Mouse (Mus musculus) urinary bladder, postnatal 36 days (tissue): ENCODE data around the gene Itpkb.

Experiments used
- DNase-seq, 2 experiments: peaks; one replicate each; pipeline ENCODE4 v3.0.0; 2022; ENCODE audit warnings: low spot score in 2 of 2, mixed read lengths in 1 of 2

The Itpkb gene

GRCm38 (mm10) chr1:180397734-180398133, 67.4 kb downstream of the Itpkb start:
- no peak for DNase-seq

- no peak for DNase-seq
These were observed 68.2 kb downstream of the Itpkb start for GRCm38 (mm10) chr1:180398446-180398845.

DNA sequence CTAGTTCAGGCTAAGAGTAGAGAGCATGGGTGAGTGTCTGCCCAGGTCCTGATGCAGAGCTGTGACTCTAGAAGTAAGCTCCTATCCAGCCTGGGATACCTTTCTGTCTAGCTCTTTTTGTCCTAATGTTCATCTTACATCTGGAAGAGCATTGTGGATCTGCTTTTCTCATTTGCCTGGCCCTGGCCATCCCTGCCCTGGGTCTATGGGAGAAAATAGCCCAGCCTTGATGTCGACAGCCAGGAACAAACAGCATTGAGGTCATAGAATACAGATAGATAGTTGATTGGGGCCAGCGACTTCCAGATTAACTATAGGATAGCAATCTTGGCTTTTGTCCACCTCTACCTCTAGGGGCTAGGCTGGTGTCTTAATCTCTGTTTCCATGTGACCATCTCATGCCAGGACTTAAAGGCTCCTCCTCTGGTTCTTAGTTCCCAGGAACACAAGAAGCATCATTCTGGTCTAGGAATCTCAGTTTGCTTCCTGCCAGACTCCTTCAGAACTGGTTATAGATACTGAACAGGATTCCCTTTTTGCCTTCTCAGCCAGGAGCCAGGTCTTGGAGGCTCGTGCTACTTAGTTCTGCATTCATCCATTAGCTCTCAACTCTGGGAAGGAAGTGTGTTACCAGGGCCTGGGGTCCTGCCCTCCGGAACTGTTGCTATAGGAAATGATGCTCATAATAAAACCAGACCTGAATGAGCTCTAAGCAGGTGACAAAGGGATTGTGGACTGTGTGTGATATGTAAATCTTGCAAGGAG, 70.6 kb downstream of the Itpkb start:
- no peak for DNase-seq

DNA sequence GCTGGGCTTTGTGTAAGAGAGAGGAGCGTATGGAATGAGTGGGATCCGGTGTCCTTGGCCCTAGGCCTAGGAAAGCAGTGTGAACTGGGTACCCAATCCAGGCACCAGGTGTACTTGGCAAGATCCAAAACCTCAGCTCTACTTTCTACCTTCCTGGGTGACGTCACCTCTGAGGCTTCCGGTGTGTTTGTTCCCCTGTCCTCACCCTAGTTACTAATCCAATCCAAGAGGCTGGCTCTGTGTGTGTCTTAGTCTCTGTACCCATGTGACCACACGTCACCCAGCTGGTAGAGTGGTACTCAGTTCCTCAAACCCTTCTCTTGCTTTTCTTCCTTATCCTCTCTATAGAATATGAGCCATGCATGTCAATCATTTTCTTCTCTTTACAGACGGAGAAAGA, 71.4 kb downstream of the Itpkb start:
- DNase-seq: no peak

DNA sequence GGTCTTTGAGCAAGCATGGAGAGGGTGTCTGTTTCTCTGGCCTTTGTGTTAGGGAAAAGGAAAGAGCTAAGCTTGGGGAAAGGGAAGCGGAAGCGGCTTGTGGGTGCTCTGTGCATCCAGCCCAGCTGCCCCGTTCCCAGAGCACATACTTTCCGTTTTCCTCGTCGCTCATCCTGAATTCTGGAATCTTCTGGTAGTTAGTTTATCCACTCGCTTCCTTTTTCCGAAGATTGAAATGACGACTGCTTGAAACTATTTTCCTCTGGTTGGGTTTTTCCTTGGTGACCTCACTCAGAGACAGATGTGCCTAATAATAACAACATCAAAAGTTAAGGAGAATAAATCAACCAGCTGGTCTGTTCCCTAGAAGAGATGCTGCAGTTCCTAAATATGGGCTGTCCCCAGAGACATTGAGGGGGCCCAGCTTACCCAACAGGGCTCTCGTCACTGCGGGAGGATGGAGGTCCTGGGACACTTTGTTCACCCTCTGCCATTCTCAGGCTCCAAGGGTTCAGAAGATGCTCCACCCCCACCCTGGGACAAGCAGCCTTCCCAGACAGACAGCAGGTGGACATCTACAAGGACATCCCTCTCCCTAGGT, 72.3 kb downstream of the Itpkb start:
- DNase-seq: no peak

DNA sequence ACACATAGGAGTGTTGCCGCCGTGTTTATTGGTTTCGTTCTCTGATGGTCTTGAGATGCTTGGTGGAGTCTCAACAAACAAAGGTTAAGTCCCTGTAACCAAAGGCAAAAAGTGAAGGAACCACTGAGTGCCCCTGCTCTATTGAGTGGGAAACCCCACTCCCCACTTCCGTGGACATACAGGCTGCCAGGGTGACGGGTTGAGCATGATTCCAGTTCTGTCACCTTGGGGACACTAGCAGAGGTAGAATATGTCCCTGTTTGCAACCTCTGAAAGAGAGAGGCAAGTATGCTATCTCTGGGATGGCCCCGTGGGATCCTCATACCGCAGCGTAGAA, 73.0 kb downstream of the Itpkb start:
- DNase-seq: no peak

- DNase-seq: peak; percentile 45 to 68
These were observed 73.7 kb downstream of the Itpkb start for GRCm38 (mm10) chr1:180403694-180404606.

DNA sequence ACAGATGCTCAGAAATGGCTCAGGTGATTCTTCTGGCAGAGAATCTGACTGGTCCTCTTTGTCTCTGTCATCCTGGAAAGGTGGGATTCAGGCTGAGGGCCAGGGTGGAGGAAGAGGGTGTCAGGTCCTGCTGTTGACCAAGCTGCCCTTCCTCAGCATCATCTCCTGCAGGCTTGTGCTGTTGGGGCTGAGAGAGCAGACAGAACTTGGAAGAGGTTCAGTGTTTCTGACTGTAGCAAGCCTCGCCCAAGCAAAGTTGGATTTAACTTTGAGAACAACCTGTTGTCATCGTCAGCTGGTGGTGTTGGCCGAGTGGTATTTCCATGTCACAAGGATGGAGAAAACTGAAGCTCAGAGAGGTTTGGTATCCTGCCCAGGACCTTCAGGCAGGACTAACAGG, 74.4 kb downstream of the Itpkb start:
- no peak for DNase-seq

DNA sequence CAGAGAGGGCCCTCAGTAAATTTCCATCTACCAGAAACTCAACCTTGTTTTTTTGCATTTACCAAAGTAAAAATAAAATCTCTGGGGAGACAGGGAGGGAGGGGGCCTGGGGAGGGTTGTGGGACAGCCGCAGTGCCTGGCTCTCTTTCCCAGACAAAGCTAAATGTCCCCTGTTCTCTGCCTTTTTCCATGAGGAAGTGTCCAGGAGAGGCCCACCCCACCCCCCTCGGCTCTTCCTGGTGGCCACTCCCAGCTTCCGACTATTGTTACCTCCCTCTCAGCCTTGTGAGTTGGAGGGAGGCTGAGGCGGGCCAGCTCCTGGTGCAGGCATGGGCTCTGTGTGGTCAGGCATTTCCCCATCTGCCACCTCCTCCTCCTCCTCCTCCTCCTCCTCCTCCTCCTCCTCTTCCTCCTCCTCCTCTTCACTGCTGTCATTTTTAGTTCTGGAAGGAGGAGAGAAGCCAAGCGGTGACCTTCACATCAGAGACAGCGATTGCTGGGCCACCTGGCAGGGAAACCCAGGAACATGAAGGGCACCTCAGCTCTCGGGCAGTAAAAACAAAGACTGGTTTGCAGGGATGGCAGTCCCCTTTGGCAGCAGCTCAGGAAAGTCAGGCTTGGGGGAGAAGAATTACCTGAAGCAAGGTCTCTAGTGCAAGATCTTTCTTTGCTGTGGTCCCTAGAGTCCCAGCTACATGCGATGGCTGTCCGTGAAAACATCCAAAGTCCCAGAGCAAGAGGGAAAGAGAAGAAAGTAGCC, 75.5 kb downstream of the Itpkb start:
- DNase-seq: no peak

DNA sequence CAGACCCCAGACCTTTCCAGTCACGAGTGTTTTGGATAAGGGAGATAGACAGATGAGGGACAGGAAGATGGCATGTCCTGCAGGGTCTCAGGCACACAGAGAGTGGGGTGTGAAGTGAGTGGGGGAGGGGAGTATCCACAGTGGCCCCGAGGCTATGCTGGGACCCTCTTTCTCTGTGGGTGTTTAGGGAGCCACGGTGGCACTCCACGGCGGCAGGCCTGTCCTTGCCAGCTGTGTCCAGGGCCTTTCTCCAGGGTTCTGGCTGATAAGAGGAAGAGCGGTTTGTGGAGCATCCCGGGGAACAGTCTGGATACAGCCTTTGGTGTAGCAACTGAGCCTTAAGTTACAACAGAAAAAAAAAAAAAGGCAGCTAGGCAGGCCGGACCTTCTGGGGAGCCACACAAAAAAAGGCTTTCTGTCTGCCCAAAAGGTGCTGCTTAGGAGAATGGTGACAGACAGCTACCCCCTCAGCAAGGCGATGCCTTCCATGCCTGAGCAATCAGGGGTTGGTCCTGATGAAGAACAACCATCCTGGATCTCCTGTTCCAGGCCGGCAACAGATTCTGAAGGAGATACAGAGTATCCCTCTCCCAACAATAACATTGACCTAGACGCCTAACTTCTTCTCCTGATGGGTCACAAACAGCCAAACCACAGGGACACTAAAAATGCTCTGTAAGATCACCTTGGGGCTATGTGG, 76.2 kb downstream of the Itpkb start:
- no peak for DNase-seq

- peak; percentile 58 to 70 for DNase-seq
These were observed 76.9 kb downstream of the Itpkb start for GRCm38 (mm10) chr1:180407171-180407671.

GRCm38 (mm10) chr1:180407727-180408719, 77.7 kb downstream of the Itpkb start:
- DNase-seq: no peak

GRCm38 (mm10) chr1:180408832-180409231, 78.5 kb downstream of the Itpkb start:
- DNase-seq: peak in 1 of 2 experiments; percentile 54

- no peak for DNase-seq
These were observed 79.5 kb downstream of the Itpkb start for GRCm38 (mm10) chr1:180409771-180410170.

GRCm38 (mm10) chr1:180410306-180410705, 80.0 kb downstream of the Itpkb start:
- no peak for DNase-seq

DNA sequence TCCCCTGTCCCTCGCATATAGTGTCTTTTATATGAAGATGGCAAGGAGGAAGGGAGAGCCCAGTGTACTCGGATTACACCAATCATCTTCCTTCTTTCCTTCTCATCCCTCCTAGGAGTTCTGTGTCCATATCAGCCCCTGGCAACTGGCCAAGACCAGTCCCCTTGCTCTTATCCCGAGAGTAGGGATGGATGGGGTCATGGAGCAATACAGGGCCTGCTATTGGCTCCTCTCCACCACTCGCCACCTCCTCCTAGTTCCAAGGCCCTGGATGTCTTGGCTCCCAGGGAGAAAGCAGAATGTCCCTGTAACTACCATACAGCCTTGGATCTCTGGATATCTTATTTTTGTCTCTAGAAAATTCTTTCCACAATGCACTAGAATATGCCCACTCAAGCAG, 84.8 kb downstream of the Itpkb start:
- no peak for DNase-seq

GRCm38 (mm10) chr1:180415836-180416235, 85.6 kb downstream of the Itpkb start:
- no peak for DNase-seq

DNA sequence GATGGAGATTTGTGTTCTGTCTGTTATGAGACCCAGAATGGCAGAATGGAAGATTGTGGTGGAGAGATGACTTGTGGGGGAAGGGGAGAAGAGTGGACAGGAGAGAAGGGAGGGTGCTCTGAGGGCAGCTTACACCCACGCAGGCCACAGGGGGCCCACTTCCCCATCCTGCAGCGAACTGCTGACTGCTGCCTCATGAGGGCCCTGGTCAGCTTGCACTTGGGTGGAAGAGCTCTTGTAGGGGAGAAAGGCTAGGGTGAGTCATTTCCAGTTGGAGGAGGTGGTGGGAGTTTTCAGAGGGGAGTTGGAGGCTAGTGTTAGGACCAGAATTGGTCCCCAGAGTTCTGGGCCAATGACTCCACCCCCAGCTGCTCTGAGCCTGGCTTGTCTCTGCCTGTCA, 86.8 kb downstream of the Itpkb start:
- DNase-seq: no peak

DNA sequence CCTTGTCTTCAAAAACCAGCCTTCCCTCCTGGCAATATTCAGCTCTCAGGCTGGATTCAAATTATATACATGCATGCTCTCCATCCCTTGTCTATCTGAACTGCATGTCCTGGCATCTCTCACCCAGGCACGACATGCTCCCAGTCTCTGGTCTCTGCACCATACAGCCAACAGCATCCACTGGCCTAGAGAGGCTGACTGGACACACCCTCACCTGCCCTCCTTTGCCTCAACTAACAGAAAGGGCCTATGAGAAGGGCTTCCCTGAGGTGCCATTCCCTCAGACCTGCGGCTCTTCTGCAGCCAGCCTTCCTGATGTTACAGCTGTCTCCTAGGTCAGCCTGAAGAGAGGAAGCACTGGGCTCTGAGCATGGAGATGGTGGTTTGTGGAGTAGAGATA, 88.8 kb downstream of the Itpkb start:
- no peak for DNase-seq
